Mouse (Mus musculus) kidney, adult 11 months (tissue): ENCODE results near the gene Herc1.

Experiments
- DNase-seq: peaks from one replicate; pipeline ENCODE4 v3.0.0; 2022

Herc1 gene

DNA sequence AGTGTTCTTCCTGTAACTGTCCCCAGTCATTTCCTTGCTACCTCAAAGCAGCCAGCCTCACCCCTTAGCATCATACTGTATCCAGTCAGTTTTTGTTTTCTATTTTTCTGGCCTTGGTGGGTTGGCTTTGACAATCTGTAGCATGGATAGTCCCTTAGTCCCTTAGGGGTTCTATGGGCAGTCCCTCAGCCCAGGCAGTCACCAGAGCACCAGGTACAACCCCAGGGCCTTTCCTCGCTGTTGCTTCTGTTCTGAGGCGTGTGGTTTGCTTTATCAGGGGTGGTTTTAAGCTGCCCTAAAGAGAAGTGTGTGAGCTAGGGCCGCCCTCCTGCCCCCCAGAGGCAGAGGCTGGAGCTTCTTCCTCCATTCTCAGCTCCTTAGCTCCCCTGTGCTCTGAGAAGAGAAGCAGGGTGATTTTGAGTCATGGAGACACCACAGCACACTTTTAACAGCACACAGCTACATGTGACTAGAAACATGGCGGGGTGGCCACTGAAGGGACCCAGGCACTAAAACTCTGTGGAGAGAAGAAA, 153.7 kb downstream of the Herc1 start:
- no peak for DNase-seq

DNA sequence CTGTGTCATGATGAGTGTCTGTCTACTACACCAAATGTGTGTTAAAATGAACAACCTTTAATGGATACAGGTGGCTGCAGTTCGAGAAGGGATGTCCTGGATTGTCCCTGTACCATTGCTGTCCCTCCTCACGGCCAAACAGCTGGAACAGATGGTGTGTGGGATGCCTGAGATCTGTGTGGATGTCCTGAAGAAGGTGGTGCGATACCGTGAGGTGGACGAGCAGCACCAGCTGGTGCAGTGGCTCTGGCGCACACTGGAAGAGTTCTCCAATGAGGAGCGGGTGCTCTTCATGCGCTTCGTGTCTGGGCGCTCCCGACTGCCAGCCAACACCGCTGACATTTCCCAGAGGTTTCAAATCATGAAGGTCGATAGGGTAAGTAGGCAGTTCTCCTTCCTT, 154.3 kb downstream of the Herc1 start:
- DNase-seq: no peak

DNA sequence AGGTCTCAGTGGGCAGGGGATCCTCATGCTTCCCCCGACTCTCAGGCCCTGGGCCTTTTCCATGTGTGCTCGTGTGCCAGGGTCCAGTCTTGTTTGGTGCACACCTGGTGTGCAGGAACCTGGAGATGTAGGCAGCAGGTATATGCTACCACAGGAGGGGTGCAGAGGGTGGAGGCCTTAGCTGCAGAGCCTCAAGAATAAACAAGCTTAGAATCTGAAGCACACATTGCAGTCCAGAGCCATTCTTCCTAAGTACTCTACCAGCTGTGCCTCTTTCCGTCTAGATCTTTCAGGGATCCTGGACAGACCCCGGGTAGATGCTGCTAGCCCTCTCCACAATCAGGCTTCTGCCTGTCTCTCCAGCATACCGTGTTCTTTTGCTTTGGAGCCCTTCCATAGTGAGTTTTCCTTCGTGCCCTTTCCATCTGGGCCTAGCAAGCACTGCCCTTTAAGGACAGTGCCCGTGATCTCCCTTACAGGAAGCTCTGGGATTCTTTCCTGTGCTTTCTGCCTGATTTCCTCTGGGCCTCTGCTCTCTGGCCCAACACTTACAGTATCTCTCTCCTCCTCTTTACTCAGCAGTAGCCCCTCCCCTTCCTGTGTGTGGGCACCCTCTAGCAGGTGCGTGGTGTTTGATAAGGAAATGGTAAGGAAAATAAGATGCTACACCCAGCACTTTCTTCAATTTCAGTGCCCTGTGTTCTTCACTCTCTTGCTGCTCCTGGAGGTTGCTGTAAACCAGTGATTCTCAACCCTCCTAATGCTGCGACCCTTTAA, 155.1 kb downstream of the Herc1 start:
- DNase-seq: no peak

DNA sequence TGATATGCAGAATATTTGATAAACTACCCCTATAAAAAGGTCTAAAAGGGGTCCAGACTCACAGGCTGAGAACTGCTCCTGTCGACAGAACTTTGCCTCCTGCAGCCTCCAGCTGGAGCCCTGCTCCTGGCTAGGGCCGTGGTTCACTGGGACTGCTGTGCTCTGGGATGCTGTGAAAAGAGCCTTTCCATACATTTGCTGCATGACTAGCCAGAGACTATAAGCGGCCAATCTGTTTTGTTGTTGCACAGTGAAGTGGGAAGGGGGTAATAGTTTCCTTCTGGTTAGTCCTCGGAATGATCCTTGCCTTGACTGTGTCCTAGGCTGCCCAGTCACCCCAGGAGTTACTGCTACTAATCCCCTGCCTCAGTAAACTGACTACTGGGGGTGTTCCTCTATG, 155.8 kb downstream of the Herc1 start:
- no peak for DNase-seq

DNA sequence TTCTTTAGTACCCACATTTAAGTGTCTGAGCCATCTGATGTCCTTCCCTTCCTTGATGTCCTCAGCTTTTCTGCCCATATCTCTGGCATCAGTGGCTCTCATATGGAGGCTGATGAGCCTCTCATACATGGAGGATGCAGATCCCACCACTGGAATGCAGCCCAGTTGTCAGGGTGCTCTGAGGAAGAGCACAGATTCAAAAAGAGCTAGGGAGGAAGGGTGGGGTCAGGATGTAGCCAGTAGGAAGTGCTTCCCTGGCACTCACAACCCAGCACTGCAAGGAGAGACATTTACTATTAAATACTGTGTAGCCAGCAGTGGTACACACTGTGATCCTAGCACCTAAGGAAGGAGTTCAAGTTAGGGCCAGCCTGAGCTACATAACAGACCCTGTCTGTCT, 156.2 kb downstream of the Herc1 start:
- no peak for DNase-seq

DNA sequence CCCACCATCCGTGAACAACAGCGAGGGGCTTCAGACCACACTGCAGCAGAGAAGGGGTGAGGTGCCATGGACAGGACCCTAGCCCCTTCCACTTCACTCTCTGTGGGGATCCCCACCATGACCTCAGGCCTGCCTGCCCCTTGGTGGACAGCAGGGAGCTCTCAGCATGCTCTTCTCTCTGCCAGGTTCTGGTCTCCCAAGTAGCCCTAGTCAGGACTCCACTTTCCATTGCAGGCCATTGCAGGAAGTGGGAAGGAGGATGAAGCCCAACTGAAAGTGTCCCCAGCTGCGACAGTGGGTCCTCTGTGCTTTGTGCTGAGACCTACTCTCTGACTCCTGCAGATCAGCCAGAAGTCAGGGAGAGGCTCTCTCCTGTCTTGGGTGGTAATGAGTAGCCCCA, 157.4 kb downstream of the Herc1 start:
- no peak for DNase-seq

DNA sequence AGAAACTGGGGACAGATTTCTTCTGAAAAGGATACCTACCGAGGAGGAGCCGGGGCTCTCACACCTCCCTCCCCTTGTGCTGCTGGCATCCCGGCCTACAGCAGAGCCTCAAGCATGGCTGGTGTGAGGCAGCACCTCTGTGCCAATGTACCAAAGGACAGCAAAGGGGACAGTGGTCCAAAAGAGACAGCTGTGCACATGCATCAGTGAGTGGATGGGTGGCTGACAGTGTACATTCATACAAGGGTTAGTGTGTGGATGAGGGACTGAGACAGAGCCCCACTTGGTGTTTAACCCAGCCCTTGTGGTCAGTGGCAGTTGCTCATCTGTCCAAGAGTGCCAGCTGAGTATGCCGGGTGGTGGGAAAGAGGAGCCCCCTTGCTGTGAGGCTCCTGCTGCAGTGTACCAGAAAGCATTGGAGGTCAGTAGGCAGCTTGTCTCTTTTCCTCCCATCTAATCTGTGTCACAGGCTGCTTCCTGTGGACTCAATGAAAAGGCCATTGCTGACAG, 158.7 kb downstream of the Herc1 start:
- DNase-seq: no peak

DNA sequence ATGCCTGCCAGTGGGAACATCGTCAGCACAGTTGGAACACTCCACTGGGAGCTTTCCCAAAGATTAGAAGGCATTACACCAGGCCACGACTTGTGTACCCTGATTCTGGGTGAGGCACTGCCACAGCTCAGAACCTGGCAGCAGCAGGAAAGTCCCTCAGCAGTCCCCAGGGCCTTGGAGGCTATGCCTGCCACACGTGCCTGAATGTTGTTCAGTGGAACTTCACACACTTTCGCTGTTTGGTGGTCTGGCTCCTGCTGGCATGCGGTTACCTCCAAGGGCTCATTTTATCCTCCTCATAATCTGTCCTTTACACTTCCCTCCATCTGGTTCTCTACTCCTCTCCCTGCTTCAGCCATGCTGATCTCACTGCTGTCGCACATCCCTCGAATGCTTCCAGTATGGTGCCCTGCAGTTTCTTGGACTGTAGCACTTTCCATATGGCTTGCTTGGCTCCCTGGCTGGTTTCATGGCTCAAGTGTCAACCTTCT, 160.1 kb downstream of the Herc1 start:
- no peak for DNase-seq

DNA sequence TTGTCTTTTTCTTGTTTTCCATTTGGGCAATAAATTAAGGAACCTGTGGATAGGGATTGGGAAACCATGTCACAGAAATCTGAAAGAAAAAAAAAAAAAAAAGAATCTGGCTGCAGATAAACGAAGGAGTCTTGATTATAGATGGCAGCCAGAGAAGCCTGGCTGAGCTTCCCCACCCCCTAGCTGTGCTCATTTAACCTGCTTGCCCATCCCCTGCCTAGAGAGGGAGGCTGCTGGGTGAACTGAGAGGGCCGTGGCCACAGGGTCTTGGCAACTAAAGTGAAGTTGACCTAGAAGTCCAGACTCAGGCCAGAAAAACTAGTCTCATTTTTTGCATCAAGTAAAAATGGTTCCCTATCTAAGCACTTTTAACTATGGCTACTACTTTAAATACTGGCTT, 160.7 kb downstream of the Herc1 start:
- DNase-seq: peak; percentile 27

DNA sequence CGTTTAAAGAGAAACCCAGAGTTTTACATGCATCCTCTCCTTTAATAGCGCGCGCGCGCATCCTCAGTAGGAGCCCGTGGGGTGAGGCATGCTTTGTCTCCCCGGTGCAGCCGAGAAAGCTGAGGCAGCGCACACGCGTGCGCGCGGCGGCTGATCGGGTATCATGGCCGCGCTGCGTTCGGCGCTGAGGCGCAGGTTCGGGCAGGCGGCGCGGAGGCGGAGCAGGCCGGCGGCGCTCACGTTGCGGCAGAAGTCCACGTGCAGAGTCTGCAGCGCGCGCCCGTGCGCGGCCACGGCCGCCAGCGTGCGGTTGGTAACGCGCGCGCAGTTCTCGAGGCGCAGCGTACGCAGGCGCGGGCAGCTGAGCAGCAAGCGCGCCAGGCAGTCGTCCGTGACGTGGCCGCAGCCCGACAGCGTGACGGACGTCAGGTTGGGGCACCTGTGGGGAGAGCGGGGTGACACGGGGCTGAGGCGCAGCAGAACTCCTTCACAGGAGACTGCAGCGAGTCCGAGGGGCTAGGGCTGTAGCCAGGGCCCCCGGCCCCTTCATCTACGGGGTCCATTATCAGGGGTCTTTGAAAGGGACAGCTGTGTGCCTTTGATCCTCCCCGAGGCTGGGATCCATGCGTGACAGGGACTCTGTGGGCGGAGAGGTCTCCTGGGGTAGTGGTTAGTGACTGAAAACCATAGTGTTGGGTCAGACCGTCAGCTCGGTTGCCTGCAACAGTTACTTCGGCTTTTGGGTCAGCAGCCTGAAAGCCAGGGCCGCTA, 161.5 kb downstream of the Herc1 start:
- peak; percentile 95 for DNase-seq

DNA sequence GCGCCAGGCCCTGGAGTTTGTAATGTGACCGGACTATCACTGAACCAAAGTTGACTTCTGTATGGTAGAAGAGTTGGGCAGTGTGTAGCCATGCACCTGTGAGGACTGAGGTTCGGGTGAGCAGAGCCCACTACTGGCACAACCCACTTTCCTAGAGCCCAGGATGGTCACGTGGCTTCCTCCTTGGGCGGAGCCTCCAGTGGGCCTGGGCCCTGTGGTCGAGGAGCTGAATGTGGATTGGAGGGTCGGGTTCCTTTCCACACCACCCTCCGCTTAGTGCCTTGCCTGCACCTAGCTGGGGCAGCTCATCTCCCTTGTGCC, 162.1 kb downstream of the Herc1 start:
- peak; percentile 91 for DNase-seq

DNA sequence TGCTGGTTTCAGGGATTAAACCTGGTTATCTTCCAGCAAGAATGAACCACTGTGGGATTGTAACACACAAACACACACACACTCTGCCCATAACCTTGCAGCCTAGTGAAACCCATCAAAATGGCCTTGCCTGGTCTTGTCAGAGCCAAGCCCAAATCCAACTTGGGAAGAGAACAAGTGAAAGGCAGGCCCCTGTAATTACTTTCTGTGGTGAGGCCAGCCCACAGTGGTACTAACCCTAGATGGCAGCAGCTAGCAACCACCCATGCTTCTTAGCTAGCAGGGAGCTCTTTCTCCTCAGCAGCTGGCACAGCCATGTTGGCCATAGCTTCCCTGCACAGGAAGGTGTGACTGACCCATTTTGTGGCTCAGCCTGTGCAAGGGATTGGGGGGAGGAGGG, 162.9 kb downstream of the Herc1 start:
- DNase-seq: peak; percentile 28

DNA sequence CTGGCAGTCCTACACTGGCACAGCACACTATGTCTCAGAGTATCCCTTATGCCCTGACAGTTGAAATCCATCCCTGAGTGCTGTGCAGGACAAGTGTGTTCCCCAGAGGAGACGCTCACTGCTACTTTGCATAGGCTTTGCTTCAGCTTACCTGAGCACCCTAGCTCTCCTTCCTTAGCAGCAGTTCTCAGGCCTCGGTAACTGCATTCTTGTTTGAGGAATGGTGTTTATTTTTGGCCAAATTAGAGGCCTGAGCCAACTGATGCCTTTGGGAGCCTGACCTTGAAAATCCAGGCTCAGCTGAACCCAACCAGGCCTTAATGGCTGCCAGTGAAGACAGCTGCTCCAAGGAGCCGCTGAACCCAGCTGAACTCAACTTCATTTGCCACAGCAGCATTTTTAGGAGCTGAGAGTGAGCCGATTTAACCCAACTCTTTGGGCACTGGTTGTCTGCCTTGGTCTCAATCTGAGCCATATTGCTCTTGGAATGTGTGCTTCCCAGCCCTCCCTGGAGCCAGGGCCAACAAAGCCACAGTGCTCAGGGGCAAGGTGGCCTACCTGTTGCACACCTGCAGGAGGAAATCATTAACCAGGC, 163.5 kb downstream of the Herc1 start:
- no peak for DNase-seq

DNA sequence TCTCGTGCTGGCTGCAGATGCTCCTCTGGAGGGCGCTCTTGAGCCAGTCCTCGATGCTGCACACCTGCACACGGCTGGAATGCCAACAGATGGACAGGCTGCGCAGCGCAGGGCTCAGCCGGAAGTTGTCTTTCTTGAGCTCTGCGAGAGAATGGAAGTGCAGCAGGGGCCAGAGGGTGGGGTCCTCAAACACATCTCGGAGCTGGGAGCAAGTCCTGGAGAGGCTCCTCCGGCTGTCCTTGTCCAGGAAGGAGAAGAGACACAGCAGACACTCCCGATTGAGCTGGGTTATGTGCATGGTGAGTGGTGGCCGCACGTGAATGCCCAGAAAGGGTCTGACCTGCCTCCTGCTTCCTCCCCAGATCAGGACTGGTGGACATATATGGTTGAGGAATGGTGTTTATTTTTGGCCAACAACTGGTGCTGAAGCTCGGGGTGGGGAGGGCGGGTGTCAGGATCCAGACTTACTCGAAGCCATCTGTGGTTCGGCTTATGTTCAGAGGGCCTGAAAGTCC, 164.1 kb downstream of the Herc1 start, which contains the start of gene Fbxl22:
TSS of gene Fbxl22 (minus strand) at position 338 of the 515 bp plus-strand sequence.
- DNase-seq: peak; percentile 80

DNA sequence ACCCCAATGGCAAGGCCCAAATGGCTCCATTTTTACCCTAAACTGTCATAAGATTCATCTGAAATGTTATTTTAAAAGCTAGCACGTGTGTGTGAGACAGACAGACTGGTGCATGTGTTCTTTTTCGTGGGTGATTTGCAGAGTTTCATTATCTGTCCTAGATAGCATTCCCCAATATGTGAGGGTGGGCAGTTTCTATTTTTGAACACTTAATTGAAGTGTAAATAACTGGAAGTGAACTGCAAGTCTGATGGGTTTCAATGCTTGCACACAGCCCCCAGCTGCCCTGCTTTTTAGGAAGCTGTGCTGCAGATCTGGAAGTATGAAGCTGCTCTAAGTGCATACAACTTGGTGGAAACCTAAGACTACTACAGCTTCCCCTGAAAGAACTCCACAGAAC, 164.9 kb downstream of the Herc1 start:
- DNase-seq: no peak

DNA sequence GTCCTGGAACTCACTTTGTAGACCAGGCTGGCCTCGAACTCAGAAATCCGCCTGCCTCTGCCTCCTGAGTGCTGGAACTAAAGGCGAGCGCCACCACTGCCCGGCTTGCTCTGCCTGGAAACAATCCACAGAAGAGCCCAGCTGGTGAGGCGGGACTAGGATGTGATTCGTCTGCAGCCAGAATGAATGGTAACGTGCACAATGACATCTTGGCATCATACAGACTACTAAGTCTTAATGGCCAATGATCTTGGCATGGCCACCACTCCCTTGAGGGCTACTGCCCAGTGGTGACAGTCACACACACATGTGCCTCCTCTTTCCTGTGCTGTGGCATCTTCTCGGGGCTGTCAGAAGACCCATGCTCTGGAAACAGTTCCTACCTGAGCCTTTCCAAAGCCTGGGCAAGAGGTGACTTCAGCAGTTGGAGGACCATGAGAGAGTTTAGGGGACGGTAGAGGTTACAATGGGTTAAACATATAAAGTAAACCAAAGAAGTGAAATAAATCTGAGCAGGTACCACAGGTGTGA, 165.5 kb downstream of the Herc1 start:
- no peak for DNase-seq

DNA sequence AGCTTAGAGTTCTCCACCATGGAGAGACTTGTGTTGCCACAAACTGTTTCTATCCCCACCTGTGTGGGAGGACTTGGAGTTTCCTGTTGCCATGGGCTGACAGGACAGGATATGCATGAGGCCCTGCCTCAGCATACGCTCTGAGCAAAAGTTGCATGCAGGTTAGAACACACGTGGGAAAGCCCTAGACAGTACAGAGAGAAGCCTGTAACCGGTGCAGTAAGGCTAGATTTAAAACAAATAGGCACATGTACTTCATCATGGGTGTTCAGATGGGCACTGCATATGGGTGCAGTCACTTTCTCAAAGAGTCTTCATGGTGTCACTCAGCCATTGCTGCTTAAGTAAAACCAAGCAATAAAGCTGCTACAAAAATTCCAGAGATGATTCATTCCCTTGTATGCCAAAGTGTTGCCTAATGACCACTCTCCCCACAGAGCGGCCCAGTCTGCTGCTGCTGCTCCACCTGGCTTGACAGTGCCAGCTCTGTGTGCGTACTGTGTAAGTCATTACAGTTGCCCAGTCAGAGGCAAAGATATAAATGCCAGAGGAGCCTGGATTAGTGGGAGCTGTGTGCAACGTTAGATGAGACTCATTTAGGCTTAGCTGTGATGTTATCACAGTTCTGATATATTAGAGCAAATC, 166.2 kb downstream of the Herc1 start:
- DNase-seq: no peak

DNA sequence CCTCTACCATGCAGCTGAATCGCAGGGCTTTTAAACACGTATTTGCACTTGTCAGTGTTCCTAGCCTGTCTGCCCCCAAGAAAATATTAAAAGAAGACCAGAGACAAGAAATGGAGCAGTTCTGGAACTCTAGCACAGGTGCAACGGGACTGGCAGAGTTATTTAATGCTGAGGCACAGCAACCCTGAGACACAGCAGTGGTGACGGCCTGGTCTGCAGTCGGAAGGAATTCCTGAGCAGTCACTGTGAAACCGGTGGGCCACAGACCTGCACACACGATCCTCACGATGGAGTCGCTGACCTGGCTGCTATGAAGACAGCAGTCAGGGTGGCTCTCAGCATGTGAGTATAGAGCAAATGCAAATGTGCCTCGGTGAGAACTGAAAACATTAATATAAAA, 167.5 kb downstream of the Herc1 start:
- DNase-seq: no peak

DNA sequence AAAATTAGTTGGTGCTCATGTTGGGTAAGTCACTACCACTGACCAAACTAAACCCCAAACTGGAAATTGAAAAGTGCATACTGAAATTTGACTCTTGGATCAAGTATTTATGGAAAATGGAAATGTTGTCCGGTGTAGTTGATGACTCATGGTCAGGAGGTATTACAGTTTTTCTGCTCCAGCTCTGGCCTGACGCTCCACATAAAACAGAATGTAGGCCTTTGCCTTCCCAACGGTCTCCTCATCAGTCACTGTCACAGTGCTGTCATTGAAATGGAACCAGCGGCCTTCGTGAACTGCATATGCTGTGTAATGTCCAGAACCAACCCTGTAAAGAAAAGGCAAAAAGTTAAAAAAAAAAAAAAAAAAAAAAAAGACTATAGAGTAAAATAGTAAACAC, 168.0 kb downstream of the Herc1 start:
- DNase-seq: no peak

DNA sequence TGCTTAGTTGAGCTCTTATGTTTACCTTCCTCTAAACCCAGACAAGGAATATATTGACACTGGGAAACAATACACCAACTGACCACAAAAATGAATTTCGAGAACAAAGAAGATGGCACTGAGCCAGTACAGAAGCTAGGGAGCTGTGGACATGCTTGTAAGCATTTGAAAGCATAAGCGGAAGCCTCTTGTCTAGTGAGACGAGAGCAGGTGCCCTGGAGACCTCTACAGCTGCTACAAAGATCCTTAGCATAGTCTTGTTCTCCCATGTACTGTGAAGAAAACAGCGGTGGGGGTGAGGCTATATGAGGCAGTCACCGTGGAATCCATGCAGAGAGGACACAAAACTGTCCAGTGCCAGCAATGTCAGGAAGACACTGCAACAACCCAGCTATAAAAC, 168.7 kb downstream of the Herc1 start:
- DNase-seq: no peak

DNA sequence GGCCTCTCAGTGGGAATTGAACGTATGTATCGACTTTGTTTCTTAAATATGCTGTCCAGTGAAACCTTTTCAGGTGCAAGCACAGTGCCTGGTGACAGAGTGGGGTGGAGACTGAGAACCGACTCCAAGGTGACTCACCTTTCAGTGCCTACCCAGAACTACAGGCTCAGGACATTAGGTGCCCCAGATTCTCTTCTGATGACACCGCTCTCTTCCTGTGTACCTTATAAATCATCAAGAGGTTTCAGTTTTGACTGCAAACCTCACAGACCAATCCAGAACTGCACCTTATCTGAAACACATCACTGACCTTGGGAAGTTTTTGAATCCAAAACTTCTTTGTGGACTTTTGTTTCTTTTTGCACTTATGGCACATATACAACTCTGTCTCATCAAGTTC, 170.0 kb downstream of the Herc1 start:
- no peak for DNase-seq

DNA sequence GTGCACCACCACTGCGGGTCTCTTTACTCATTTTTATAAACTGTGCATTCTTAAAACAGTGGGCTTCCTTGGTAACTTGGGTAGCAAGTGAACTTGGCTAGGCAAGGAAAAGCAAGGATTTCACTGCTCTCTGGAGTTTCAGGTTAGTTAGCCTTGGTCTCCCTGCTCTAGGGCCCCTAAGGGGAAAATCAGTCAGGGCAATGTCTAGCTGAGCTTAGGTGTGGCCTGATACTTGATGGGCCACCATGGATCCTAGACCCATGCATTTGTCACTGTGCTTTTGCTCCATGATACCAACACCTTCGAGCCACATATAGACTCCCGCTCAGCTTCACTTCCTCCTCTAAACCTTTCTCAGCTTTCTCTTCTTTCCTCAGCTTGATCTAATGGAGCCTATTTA, 171.3 kb downstream of the Herc1 start:
- DNase-seq: no peak

DNA sequence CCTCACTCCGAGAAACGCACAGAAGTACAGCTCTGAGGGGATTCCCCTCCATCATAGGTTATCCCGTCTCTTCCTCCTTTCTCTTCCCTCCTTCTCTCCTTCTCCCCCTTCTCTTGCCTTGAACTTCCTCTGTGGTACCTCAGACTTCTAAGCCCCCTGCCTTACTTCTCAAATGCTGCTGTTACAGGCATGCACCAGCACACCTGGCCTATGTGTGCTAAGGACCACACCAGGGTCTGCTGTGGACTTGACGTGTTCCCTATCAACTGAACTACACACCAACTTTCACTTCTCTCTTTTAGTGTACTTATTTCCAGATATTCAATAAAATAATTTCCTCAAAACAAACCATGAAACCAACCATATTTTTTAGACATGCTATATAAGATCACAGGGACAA, 192.5 kb downstream of the Herc1 start:
- no peak for DNase-seq
